Mouse (Mus musculus) testis, postnatal 14 days (tissue): ENCODE data around the gene Nyap1.
A peak's percentile ranks its signal among the peaks of the same experiment; 100 is the strongest.

Experiments used
- DNase-seq: peaks from one replicate; pipeline ENCODE4 v3.0.0; 2021; ENCODE audit warnings: low spot score

Nyap1 gene

DNA sequence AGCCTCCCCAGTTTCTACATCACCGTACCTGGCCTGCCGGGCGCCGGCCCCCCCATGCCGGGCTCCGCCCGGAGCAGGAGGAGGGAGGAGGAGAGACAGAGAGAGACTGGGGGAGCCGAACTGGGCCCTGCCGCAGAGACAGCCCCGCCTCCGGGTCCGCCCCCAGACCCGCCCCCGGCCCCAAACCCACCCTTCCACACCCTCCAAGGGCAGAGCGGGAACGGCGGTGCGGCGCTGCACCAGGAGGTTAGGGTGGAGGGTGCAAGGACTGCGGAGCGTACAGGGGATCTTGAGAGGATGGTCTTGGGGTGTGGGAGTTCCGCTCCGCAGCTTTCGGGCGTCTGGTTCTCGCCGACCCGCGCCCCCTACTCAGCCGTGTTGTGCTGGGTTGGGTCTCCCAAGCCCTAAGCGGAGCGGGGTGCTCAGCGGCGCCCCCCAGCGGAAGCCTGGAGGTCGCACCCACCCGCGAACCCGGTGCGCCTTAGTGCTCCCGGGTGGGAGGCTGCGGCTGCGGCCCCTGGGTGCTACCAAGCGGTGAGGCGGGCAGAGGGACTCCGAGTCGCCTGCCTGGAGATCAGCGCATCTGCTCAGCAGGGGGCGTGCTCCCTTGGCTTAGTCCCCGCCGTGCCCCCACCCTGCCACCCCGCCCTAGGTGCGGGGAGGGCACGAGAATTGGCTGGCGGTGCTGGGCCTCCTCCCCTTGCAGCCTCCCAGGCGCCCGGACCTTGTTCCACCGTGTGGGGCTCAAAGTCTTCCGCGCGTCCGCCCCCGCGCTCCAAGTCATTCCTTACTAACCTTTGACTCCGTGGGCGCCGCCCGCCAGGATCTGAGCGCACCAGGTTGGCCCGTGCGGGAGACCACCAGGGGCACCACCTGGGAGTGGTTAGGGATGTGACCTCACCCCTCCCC, at the start of gene Nyap1:
Gene Nyap1, minus strand, starts transcription at position 585 of the 909 bp plus-strand sequence.
- DNase-seq: peak; percentile 85

GRCm38 (mm10) chr5:137788946-137789531, 47.6 kb upstream of the Nyap1 start:
- DNase-seq: no peak

DNA sequence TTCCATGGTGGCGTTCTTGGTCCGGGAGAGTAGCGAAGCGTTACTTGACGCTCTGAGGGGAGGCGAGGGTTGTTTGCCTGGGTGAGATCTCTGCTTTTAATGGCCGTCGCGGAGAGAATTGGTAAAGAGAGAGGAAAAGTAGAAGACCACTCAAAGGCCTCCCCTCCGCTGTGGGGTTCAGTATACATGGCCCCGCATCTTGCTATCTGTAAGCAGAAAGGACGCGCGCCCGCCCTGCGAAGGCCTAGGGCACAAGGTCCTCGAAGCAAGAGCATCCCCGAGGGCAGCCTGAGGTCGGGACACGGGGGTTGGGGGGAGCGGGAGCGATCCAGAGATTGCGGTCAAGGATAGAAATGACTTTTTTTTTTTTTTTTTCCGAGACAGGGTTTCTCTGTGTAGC, 46.8 kb upstream of the Nyap1 start:
- peak; percentile 72 for DNase-seq

GRCm38 (mm10) chr5:137787151-137787928, 45.9 kb upstream of the Nyap1 start, which contains the start of the genes Mepce and Zcwpw1:
Mepce (minus strand) TSS chr5:137787655.
Zcwpw1 (plus strand) TSS chr5:137787798.
- DNase-seq: peak; percentile 96

DNA sequence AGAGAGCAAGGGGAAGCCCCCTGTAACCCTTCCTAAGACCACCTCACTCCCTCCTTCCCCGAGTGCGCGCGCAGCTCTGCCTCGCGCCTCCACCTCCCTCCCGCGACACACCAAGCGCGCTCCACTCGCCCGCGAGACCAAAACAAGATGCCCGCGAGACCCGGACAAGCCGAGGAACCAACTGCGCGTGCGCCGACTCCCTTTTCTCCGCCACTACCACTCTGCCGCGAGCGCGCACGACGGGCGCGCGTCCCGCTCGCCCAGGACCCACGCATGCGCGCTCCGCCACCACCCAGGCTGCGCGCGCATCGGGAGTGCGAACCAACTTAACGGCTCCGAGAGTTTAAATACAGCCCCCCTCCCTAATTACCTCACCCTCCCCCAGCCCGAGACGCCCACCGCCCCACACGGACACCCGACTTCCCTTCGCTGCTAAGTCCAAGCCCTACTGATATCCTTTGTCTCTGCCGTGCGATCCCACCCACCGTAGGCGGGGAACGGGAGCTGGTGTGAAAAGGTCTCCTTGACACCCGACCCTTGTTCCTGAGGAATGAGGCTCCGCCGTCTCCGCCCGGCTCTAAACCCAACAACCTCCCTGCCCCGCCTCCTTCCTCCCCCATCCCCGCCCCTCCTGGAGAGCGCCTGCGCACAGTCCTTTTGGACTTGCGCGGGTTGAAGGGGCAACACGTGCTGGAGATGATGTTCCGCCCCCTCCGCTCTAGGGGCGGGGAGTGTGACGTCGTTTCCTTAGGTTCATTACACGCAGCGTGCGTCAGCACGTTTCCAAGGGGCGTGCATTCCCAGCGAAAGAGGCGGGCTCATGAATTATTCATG, 44.9 kb upstream of the Nyap1 start:
- DNase-seq: peak; percentile 99

GRCm38 (mm10) chr5:137785164-137786031, 44.0 kb upstream of the Nyap1 start:
- no peak for DNase-seq

GRCm38 (mm10) chr5:137784546-137784945, 43.1 kb upstream of the Nyap1 start:
- no peak for DNase-seq

GRCm38 (mm10) chr5:137783901-137784540, 42.6 kb upstream of the Nyap1 start:
- DNase-seq: no peak

DNA sequence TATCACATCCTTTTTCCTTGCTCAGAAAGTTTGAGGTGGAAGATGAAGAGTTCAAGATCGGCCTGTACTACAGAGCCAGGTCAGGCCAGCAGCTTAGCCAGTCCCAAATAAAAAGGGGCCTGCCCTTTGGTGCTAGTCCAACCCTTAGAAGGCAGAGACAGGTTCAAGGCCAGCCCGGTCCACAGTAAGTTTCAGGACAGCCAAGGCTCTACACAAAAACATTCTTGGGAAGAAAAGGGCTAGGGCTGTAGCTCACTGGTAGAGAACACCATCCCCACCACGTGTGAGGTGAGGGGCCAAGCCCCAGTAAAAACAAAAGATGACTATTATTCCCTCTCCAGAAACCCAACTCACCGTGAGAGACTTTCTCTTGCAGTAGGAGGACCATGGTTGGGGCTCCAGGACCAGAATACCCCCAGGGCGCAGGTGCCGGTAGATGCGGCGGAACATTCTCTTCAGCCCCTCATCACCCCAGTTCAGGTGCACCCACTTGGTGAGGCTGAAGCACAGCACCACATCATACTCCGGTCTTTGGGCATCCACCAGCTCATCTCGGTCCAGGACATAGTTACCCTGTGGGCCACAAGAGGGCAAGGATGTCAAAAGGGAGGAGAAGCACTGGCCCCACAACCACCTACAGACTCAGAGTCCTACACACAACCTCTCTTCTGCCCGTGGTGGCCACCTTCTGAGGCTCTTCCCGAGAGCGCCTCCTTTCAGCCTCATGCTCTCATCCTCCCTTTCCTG, 41.5 kb upstream of the Nyap1 start:
- no peak for DNase-seq

GRCm38 (mm10) chr5:137781661-137782060, 40.3 kb upstream of the Nyap1 start:
- no peak for DNase-seq

- DNase-seq: no peak
Measured at GRCm38 (mm10) chr5:137779053-137779933, 37.9 kb upstream of the Nyap1 start.

GRCm38 (mm10) chr5:137778635-137779034, 37.2 kb upstream of the Nyap1 start, which contains the start of gene Ppp1r35:
Ppp1r35 (plus strand) TSS chr5:137778849.
- DNase-seq: peak; percentile 96

- DNase-seq: no peak
Measured at GRCm38 (mm10) chr5:137777267-137777845, 35.9 kb upstream of the Nyap1 start.

DNA sequence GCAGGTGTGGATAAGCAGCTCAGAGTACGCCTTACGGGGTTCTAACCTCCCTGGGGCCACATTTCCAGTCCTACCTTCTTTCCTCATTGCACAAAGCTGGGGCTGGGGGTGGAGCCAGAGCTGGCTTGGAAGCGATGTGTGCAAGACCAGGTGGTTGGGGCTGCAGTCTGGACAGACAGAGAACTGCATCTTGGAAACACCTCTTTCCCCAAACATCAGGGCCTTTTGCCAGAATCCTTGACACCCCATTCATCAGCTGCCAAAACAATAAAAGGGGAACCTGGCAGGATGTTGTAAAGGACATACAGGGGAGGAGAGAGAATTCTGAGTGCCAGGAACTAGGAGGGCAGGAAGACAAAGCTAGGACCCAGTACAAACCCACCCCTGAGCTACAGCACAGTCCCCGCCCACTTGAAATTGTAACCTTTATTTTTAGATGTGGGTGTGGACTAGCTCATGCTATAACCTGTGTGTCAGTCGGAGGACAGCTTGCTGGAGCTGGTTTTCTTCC, 35.1 kb upstream of the Nyap1 start:
- DNase-seq: no peak

DNA sequence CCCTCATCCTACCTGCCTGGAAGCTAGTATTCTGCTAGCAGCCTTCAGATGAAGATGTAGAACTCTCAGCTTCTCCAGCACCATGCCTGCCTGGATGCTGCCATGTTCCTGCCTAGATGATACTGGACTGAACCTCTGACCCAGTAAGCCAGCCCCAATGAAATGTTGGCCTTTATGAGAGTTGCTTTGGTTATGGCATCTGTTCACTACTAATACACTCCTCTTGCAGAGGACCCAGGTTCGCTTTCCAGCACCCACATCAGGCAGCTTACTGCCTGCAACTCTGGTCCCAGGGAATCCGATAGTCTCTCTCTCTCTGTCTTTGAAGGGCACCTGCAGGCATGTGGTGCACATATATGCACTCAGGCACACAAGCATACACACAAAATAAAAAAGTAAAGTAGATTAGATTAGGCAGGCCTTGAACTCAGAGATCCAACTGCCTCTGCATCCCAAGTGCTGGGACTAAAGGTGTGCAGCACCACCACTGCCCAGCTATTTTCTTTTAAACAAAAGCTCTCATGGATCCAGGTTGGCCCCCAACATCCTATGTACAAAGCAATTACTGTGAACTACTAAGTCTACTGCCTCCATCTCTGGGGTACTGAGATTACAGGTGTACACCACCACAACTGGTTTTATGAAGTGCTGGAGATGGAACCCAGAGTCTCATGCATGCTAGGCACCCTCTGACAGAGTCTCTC, 34.3 kb upstream of the Nyap1 start:
- DNase-seq: no peak

DNA sequence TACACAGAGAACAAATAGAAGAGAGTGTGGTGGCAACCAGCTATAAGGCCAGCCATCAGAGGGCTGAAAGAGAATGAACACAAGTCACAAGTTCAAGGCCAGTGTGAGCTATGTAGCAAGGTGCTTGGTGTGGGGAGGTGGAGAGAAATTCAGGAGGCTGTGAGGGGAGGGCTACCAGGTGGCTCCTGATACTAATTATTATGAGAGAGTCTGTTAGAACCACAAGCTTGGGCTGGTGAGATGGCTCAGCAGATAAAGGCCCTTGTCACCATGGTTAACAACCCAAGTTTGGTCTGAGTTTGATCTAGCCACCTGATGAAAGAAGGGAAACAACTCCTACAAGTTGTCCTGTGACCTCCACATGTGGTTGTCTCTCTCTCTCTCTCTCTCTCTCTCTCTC, 31.3 kb upstream of the Nyap1 start:
- no peak for DNase-seq

DNA sequence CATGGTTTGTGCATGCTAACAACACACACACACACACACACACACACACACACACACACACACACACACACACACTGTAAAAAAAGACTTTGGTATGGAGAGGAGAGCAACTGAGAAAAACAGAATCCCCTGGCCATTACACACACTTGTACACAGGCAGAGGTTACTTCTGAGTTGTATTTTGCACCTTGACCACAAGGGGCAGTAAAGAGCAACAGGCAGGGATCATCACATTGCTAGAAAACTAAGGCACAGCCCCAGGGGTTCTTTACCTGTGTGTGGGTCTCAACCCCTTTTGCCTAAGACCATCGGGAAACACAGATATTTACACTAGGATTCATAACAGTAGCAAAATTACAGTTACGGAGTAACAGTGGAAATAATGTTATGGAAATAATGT, 29.3 kb upstream of the Nyap1 start:
- no peak for DNase-seq
